Mouse (Mus musculus) thymus, adult 2 months (tissue): Measurements from ENCODE around the gene Klrg1.

ENCODE experiments used
- CTCF ChIP-seq: fragments of 200-500 bp; IDR thresholded peaks from 2 replicates; pipeline ENCODE4 v1.5.1; 2012; ENCODE audit warnings: mild to moderate bottlenecking, control low read depth, low read length, moderate library complexity, borderline replicate concordance; ENCODE audit not compliant: control insufficient read depth, poor library complexity, insufficient read depth; ENCODE audit errors: extremely low read depth
- POLR2A ChIP-seq: fragments of 200-500 bp; IDR thresholded peaks from 2 replicates; pipeline ENCODE4 v1.6.1; 2012; ENCODE audit warnings: mild to moderate bottlenecking, low read length, control low read depth, moderate library complexity; ENCODE audit not compliant: control insufficient read depth, poor library complexity, insufficient read depth; ENCODE audit errors: extremely low read depth

GRCm38 (mm10) chr6:122283429-122283828 is 747 bp upstream of the Klrg1 start:
- TF ChIP-seq CTCF (no peak), POLR2A (no peak)
